Mouse (Mus musculus) lung, postnatal 4 days (tissue): ENCODE data around the gene Gdf3.

Experiments
- DNase-seq, 2 experiments: peaks; one replicate each; pipeline ENCODE4 v3.0.0; 2021

The Gdf3 gene

DNA sequence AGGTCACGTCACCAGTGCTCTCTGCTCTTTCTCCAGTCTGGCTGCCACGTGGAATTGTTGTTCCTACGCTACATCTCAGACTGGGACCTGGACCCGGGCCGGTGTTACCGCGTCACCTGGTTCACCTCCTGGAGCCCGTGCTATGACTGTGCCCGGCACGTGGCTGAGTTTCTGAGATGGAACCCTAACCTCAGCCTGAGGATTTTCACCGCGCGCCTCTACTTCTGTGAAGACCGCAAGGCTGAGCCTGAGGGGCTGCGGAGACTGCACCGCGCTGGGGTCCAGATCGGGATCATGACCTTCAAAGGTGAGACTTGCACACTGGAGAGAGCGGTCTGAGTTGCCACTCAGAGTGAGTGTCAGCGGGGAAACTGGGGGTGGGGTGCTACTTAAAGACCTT is 48.9 kb downstream of the Gdf3 start:
- DNase-seq, result no peak

GRCm38 (mm10) chr6:122560427-122560826 is 49.5 kb downstream of the Gdf3 start:
- peak; percentile 57 to 78 for DNase-seq

- DNase-seq, result peak in 1 of 2 experiments; percentile 75
Measured at GRCm38 (mm10) chr6:122556959-122557561, 52.8 kb downstream of the Gdf3 start.
